10 mouse cellular contexts compared by ENCODE assay signal in the genomic region with DNA sequence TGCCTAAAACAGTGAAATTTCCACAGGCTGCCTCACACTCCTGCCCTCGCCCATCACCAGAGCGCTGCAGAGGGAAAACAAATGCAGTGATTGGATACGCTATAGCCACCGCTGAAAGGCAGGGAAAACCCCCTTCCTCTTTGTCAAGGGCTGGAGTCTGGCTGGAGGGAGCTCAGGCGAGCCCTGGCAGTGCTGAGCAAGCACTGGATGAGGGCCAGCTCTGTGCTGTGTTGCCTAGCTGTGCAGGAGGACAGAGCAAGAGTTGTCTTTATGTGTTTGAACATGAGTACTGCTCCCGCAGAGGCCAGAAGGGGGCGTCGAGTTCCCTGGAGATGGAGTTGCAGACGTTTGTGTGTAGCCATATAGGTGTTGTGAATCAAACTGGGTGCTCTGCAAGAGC. TPM values are rescaled to one million over a fixed set of nuclear protein-coding genes. Genes with fewer than 3 reads are reported as not detected.
A peak's percentile ranks its signal among the peaks of the same experiment; 100 is the strongest.
DNase-seq lines count a peak whose midpoint lies in the region; ATAC-seq lines count a peak whose summit lies in the region.
"Had no signal": no experiment of that assay in that cellular context is flagged by ENCODE, and none has a peak within 500 bp of the region (broad histone marks: within the 10 kb centered on the region; RNA-seq: fewer than 3 reads in every experiment).

No protein-coding gene starts in this region.

- no peak overlapping the region for H3K9ac ChIP-seq in forebrain, embryonic 15.5 days (replicated peaks)
- no peak overlapping the region for H3K9ac ChIP-seq in neural tube, embryonic 12.5 days
- H3K9ac ChIP-seq: limb, embryonic 13.5 days had no signal

- no peaks in the 10 kb centered on the region for H3K36me3 ChIP-seq in forebrain, embryonic 15.5 days
- no peaks in the 10 kb centered on the region for H3K36me3 ChIP-seq in neural tube, embryonic 12.5 days
- H3K36me3 ChIP-seq: limb, embryonic 13.5 days had no signal

- ATAC-seq in forebrain, embryonic 15.5 days (replicated peaks) = peak; percentile 84
- ATAC-seq in neural tube, embryonic 12.5 days (ENCODE audit: low FRiP score, low read depth) = peak; percentile 61

- DNase-seq in adrenal gland, postnatal 14 days = peak; percentile 68
- DNase-seq in adrenal gland, adult 8-10 months = no peak
- peak; percentile 49 for DNase-seq in retina, postnatal 1 day
- no peak for DNase-seq in retina, embryonic 14.5 days (ENCODE audit: low spot score)
- DNase-seq in layer of hippocampus, postnatal 25 days (ENCODE audit: extremely low spot score in 1 of 2, low spot score in 1 of 2) = peak; percentile 59 to 67
- no peak for DNase-seq in gastrocnemius, adult 18-20 months (ENCODE audit: low spot score)

- H3K4me3 ChIP-seq in forebrain, embryonic 15.5 days = no peak overlapping the region
- no peak overlapping the region; the same call in 1 of the 2 replicates for H3K4me3 ChIP-seq in neural tube, embryonic 12.5 days
- H3K4me3 ChIP-seq: limb, embryonic 13.5 days had no signal

- 21% methylated on average over 9 of the region's 9 CpGs for WGBS in forebrain, embryonic 15.5 days
- WGBS in neural tube, embryonic 12.5 days = 22% methylated on average over 9 of the region's 9 CpGs

- H3K27me3 ChIP-seq in forebrain, embryonic 15.5 days = no peaks in the 10 kb centered on the region
- no peaks in the 10 kb centered on the region for H3K27me3 ChIP-seq in neural tube, embryonic 12.5 days (replicated peaks)
- H3K27me3 ChIP-seq: limb, embryonic 13.5 days had no signal

- H3K4me1 ChIP-seq in forebrain, embryonic 15.5 days = peaks cover 68% of the 10 kb centered on the region
- peaks cover 18% of the 10 kb centered on the region for H3K4me1 ChIP-seq in neural tube, embryonic 12.5 days

- peak overlapping the region; percentile 94 for H3K27ac ChIP-seq in forebrain, embryonic 15.5 days (replicated peaks)
- H3K27ac ChIP-seq in neural tube, embryonic 12.5 days = no peak overlapping the region
- H3K27ac ChIP-seq: limb, embryonic 13.5 days had no signal

- no peak overlapping the region for H3K4me2 ChIP-seq in forebrain, embryonic 15.5 days (replicated peaks)
- H3K4me2 ChIP-seq in neural tube, embryonic 12.5 days (replicated peaks) = no peak overlapping the region
- H3K4me2 ChIP-seq: limb, embryonic 13.5 days had no signal

- H3K9me3 ChIP-seq in forebrain, embryonic 15.5 days = no peaks in the 10 kb centered on the region
- peaks cover 9% of the 10 kb centered on the region; the same call in 1 of the 2 replicates for H3K9me3 ChIP-seq in neural tube, embryonic 12.5 days

RNA-seq across cellular contexts. Expression of a gene that starts 9.7 kb away (rescaled TPM):
- not detected in 2 replicates for total RNA-seq in adrenal gland, postnatal 14 days (2021)
- total RNA-seq in adrenal gland, adult 8-10 months (2022) = not detected
- polyA plus RNA-seq in forebrain, embryonic 15.5 days (2015; fragmentation: Nextera tagmentation; extraction: Ambion mirVana) = 0.14 and 0.36 TPM in 2 replicates
- not detected for total RNA-seq in layer of hippocampus, postnatal 25 days (2021)
- not detected in 2 replicates for polyA plus RNA-seq in neural tube, embryonic 12.5 days (2016; fragmentation: Nextera tagmentation; extraction: Ambion mirVana)
- not detected for total RNA-seq in gastrocnemius, adult 18-20 months (2021)
- polyA plus RNA-seq: C2C12; limb, embryonic 13.5 days had no signal

RNA-seq across cellular contexts. Expression of a gene that starts 26.2 kb away (rescaled TPM):
- 97.0 and 102 TPM in 2 replicates for total RNA-seq in adrenal gland, postnatal 14 days (2021)
- total RNA-seq in adrenal gland, adult 8-10 months (2022) = 100 to 1,000 TPM; 253 to 392 (median 313) TPM
- polyA plus RNA-seq in forebrain, embryonic 15.5 days (2015; fragmentation: Nextera tagmentation; extraction: Ambion mirVana) = 375 and 409 TPM in 2 replicates
- total RNA-seq in layer of hippocampus, postnatal 25 days (2021) = 100 to 1,000 TPM; 658 to 741 TPM
- polyA plus RNA-seq in neural tube, embryonic 12.5 days (2016; fragmentation: Nextera tagmentation; extraction: Ambion mirVana) = 294 and 314 TPM in 2 replicates
- 10 to 100 TPM; 30.8 to 38.3 TPM for total RNA-seq in gastrocnemius, adult 18-20 months (2021)

RNA-seq across cellular contexts. Expression of a gene that starts 51.7 kb away (rescaled TPM):
- 0.70 and 1.3 TPM in 2 replicates for total RNA-seq in adrenal gland, postnatal 14 days (2021)
- total RNA-seq in adrenal gland, adult 8-10 months (2022) = 1 to 10 TPM in 2 of 4 experiments, under 1 TPM in 2; 0.73 to 2.1 (median 1.1) TPM
- 1.5 TPM in 2 replicates for polyA plus RNA-seq in forebrain, embryonic 15.5 days (2015; fragmentation: Nextera tagmentation; extraction: Ambion mirVana)
- total RNA-seq in layer of hippocampus, postnatal 25 days (2021) = 1 to 10 TPM; 1.9 to 3.4 TPM
- 1.1 and 1.4 TPM in 2 replicates for polyA plus RNA-seq in neural tube, embryonic 12.5 days (2016; fragmentation: Nextera tagmentation; extraction: Ambion mirVana)
- total RNA-seq in gastrocnemius, adult 18-20 months (2021) = under 1 TPM; 0.28 to 0.84 TPM

Comparison
In these comparisons a context has a peak if more than half of its experiments do, and no peak if none do; other contexts are left out.
1. DNase-seq: peak in adrenal gland, postnatal 14 days (single experiment), retina, postnatal 1 day (single experiment) and layer of hippocampus, postnatal 25 days (2 of 2); none in adrenal gland, adult 8-10 months (single experiment), retina, embryonic 14.5 days (single experiment) and gastrocnemius, adult 18-20 months (single experiment).